Mouse (Mus musculus): Measurements from ENCODE around the gene Atp1b3.
"Not testable (repeated sequence)": the region's sequence is repeated elsewhere in the genome, so short reads cannot be mapped to it uniquely, and the experiment has no call there.

DNA sequence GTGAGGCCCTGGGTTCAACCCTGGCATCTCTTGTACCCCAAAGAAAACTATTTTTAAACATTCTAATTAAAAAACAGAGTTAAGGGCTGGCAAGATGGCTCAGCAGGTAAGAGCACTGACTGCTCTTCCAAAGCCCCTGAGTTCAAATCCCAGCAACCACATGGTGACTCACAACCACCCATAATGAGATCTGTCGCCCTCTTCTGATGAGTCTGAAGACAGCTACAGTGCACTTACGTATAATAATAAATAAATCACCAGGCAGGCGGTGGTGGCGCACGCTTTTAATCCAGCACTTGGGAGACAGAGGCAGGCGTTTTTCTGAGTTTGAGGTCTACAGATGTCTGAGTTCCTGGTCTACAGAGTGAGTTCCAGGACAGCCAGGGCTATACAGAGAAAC is 12.5 kb downstream of the Atp1b3 start:
- TF ChIP-seq POLR2A (IDR thresholded peaks at IDR 0.05; ENCODE audit: insufficient read length, low read depth); TCF12 (IDR thresholded peaks at IDR 0.05; ENCODE audit: insufficient read depth, poor library complexity, severe bottlenecking); POLR2AphosphoS2 (IDR thresholded peaks at IDR 0.05; ENCODE audit: insufficient read length, low read depth); USF1 (IDR thresholded peaks at IDR 0.05; ENCODE audit: low read depth): not testable (repeated sequence)
